Mouse (Mus musculus): ENCODE results near the gene Hhipl1. TPM values are rescaled to one million over a fixed set of nuclear protein-coding genes. Genes with fewer than 3 reads are reported as not detected.

Gene Hhipl1
- polyA plus RNA-seq, 1 experiment from 2014 or later: 3.4 TPM

- no peak for DNase-seq (ENCODE audit: extremely low spot score, low spot score)
- H3K27me3 ChIP-seq (ENCODE audit: poor library complexity, severe bottlenecking): peaks cover 47% of the 10 kb centered on the region
- 71% methylated on average over 8 of the region's 8 CpGs for WGBS
- peaks cover 15% of the 10 kb centered on the region for H3K36me3 ChIP-seq (replicated peaks)
- H3K9me3 ChIP-seq: no peaks in the 10 kb centered on the region
- H3K4me3 ChIP-seq: no peak overlapping the region
- peaks cover 78% of the 10 kb centered on the region for H3K4me1 ChIP-seq
- H3K27ac ChIP-seq: peak overlapping the region; percentile 40; the same call in 1 of the 2 replicates
Observed at GRCm38 (mm10) chr12:108309116-108309794, 3.2 kb downstream of the Hhipl1 start.

- WGBS: 88% methylated on average over 4 of the region's 4 CpGs
- Histone ChIP-seq H3K4me1 (peaks cover 72% of the 10 kb centered on the region), H3K4me3 (no peak overlapping the region), H3K27ac (peak overlapping the region; percentile 67), H3K36me3 (replicated peaks) (peaks cover 15% of the 10 kb centered on the region), H3K9me3 (no peaks in the 10 kb centered on the region), H3K27me3 (ENCODE audit: poor library complexity, severe bottlenecking) (peaks cover 39% of the 10 kb centered on the region)
- DNase-seq (ENCODE audit: extremely low spot score, low spot score): no peak
Observed at GRCm38 (mm10) chr12:108310041-108310440, 4.0 kb downstream of the Hhipl1 start.

DNA sequence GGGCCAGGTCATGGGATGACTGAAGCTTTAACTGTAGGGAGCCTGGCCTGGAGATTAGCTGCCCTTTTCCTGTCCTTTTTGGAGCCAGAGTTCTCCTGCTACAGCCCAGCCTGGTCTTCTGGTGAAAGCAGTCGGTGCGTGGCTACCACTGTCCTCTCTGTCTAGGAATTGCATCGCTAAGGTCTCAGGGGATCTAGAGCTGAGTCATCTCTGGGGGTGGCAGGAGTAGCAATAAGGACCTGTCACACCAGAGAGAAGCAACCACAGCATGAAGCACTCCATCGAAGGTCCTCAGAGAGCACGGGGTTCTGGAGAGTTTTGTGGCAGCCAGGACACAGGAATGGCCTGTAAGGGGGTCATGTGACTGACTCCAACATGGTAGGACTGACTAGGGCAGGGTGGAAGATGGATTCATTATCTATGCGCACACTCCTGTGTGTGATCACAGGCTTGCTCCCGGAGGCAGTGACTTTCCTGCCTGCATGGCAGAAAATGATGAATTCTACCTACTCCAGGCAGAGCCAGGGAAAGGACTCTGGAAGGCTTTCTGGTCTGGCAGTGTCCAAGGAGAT, 4.5 kb downstream of the Hhipl1 start:
- WGBS: 88% methylated on average over 7 of the region's 7 CpGs
- Histone ChIP-seq H3K9me3 (no peaks in the 10 kb centered on the region), H3K36me3 (replicated peaks) (peaks cover 15% of the 10 kb centered on the region), H3K27ac (peak overlapping the region; percentile 67), H3K27me3 (ENCODE audit: poor library complexity, severe bottlenecking) (peaks cover 35% of the 10 kb centered on the region), H3K4me1 (peaks cover 69% of the 10 kb centered on the region), H3K4me3 (no peak overlapping the region)
- no peak for DNase-seq (ENCODE audit: extremely low spot score, low spot score)

- peak overlapping the region; percentile 76 for H3K27ac ChIP-seq
- H3K9me3 ChIP-seq: no peaks in the 10 kb centered on the region
- no peak for DNase-seq (ENCODE audit: extremely low spot score, low spot score)
- H3K27me3 ChIP-seq (ENCODE audit: poor library complexity, severe bottlenecking): peaks cover 35% of the 10 kb centered on the region
- peaks cover 15% of the 10 kb centered on the region for H3K36me3 ChIP-seq (replicated peaks)
- H3K4me3 ChIP-seq: no peak overlapping the region
- H3K4me1 ChIP-seq: peaks cover 69% of the 10 kb centered on the region
- 94% methylated on average over 27 of the region's 27 CpGs for WGBS
Observed at GRCm38 (mm10) chr12:108311741-108312290, 5.7 kb downstream of the Hhipl1 start.

DNA sequence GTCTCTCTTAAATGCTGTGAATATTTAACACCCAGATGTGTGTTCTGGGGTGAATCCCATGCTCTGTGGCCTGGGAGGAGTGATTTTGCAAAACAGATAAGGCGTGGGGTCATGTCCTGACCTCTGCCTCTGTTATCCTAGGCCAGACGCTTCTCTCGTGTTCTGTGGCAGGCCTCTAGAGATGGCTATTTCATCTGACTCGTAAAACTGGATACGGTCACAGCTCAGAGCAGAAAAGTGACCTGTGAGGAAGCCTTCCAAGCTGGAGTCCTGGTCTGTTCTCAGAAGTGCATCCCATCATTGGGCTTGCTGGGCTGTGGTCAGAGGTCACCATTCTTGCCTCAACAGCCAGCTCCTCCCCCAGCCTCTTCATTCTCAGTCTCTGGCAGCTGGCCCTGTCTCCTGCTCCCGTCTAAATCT, 6.4 kb downstream of the Hhipl1 start:
- DNase-seq (ENCODE audit: extremely low spot score, low spot score): no peak
- WGBS: 51% methylated on average over 6 of the region's 6 CpGs
- Histone ChIP-seq H3K27ac (peak overlapping the region; percentile 76), H3K4me3 (no peak overlapping the region), H3K36me3 (replicated peaks) (peaks cover 15% of the 10 kb centered on the region), H3K4me1 (peaks cover 70% of the 10 kb centered on the region), H3K27me3 (ENCODE audit: poor library complexity, severe bottlenecking) (peaks cover 35% of the 10 kb centered on the region), H3K9me3 (no peaks in the 10 kb centered on the region)

- Histone ChIP-seq H3K4me3 (no peak overlapping the region), H3K27ac (peak overlapping the region; percentile 76), H3K36me3 (replicated peaks) (peaks cover 15% of the 10 kb centered on the region), H3K4me1 (peaks cover 70% of the 10 kb centered on the region), H3K9me3 (no peaks in the 10 kb centered on the region), H3K27me3 (ENCODE audit: poor library complexity, severe bottlenecking) (peaks cover 35% of the 10 kb centered on the region)
- DNase-seq (ENCODE audit: extremely low spot score, low spot score): no peak
- 88% methylated on average over 1 of the region's 1 CpGs for WGBS
Observed at GRCm38 (mm10) chr12:108313244-108313772, 7.2 kb downstream of the Hhipl1 start.

DNA sequence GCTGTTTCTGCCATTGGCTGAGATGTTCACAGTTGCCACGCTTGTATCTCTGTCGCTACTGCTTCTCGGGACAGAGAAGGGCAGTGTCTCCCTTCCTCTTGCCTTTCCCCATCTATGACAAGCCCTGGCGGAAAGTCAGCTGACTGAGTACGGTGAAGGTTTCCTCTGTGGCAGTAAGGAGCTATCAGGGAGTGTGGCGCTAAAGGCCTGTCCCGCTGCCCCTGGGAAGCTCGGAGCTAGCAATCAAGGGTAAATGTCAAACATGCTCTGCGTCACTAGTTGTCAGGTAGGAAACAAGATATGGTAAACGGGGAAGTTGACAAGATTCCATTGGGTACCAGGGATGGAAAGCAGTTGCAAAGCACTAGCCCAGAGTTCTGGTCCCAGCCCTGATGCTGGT, 9.7 kb downstream of the Hhipl1 start:
- Histone ChIP-seq H3K27ac (0 out of 2 replicates have a peak overlapping the region, but pooled peaks have one; percentile 94), H3K36me3 (replicated peaks) (peaks cover 15% of the 10 kb centered on the region), H3K4me3 (no peak overlapping the region), H3K27me3 (ENCODE audit: poor library complexity, severe bottlenecking) (peaks cover 53% of the 10 kb centered on the region), H3K9me3 (no peaks in the 10 kb centered on the region), H3K4me1 (peaks cover 73% of the 10 kb centered on the region)
- WGBS: 52% methylated on average over 10 of the region's 10 CpGs
- DNase-seq (ENCODE audit: extremely low spot score, low spot score): no peak

GRCm38 (mm10) chr12:108316655-108317054, 10.6 kb downstream of the Hhipl1 start:
- Histone ChIP-seq H3K36me3 (replicated peaks) (peaks cover 12% of the 10 kb centered on the region), H3K4me1 (peaks cover 79% of the 10 kb centered on the region), H3K27me3 (ENCODE audit: poor library complexity, severe bottlenecking) (peaks cover 53% of the 10 kb centered on the region), H3K27ac (peak overlapping the region; percentile 94), H3K9me3 (no peaks in the 10 kb centered on the region), H3K4me3 (no peak overlapping the region)
- WGBS: 21% methylated on average over 6 of the region's 6 CpGs
- no peak for DNase-seq (ENCODE audit: extremely low spot score, low spot score)

DNA sequence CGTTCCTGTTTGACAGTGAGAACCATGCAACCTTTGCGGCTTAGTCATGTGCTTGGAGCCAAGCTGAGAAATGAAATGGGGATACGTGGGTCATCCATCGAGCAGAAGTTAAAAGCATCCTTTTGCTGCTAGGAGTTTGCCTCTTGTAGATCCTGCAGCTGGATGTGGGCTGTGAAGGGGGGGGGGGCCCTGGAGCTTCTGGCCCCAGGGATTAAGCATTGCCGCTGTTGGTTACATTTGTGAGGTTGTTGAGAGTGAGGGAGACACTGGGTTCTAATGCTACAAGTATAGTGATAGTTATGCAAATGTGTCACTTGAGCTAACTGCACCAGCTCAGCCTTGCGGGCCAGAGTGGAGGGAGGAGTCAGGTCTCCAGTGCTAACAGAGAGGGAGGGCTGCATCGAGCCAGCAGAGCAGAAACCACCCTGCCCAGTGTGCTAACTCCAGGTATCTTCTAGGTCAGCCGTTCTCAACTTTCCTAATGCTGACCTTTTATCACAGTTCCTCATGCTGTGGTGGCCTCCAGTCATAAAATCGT, 11.2 kb downstream of the Hhipl1 start:
- H3K4me3 ChIP-seq: no peak overlapping the region; the same call in 1 of the 2 replicates
- H3K27me3 ChIP-seq (ENCODE audit: poor library complexity, severe bottlenecking): peaks cover 53% of the 10 kb centered on the region
- WGBS: 3% methylated on average over 9 of the region's 9 CpGs
- peak; percentile 57 for DNase-seq (ENCODE audit: extremely low spot score, low spot score)
- H3K9me3 ChIP-seq: no peaks in the 10 kb centered on the region
- peak overlapping the region; percentile 94 for H3K27ac ChIP-seq
- peaks cover 79% of the 10 kb centered on the region for H3K4me1 ChIP-seq
- H3K36me3 ChIP-seq (replicated peaks): peaks cover 6% of the 10 kb centered on the region

GRCm38 (mm10) chr12:108317826-108318430, 11.9 kb downstream of the Hhipl1 start:
- Histone ChIP-seq H3K27ac (peak overlapping the region; percentile 94), H3K4me1 (peaks cover 78% of the 10 kb centered on the region), H3K9me3 (no peaks in the 10 kb centered on the region), H3K27me3 (ENCODE audit: poor library complexity, severe bottlenecking) (peaks cover 53% of the 10 kb centered on the region), H3K36me3 (replicated peaks) (peaks cover under 1% of the 10 kb centered on the region; the same call in 1 of the 2 replicates), H3K4me3 (peak overlapping the region; percentile 3; the same call in 1 of the 2 replicates)
- DNase-seq (ENCODE audit: extremely low spot score, low spot score): no peak
- 11% methylated on average over 18 of the region's 18 CpGs for WGBS

DNA sequence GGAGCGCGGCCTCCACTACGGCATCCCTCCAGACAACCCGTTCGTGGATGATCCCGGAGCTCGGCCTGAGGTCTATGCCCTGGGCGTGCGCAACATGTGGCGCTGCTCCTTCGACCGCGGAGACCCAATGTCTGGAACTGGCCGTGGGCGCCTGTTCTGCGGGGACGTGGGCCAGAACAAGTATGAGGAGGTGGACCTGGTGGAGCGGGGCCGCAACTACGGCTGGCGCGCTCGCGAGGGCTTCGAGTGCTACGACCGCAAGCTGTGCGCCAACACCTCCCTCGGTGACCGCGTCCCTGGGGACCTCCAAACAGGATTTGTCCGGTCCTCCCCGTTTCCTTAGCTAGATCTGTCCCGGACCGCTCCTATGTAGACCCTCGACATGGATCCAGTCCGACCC, 12.4 kb downstream of the Hhipl1 start:
- WGBS: 9% methylated on average over 37 of the region's 37 CpGs
- Histone ChIP-seq H3K4me1 (peaks cover 79% of the 10 kb centered on the region), H3K9me3 (no peaks in the 10 kb centered on the region), H3K27ac (peak overlapping the region; percentile 94), H3K4me3 (peak overlapping the region; percentile 3; the same call in 1 of the 2 replicates), H3K27me3 (ENCODE audit: poor library complexity, severe bottlenecking) (peaks cover 53% of the 10 kb centered on the region), H3K36me3 (replicated peaks) (no peaks in the 10 kb centered on the region; the same call in 1 of the 2 replicates)
- DNase-seq (ENCODE audit: extremely low spot score, low spot score): no peak

- 5% methylated on average over 8 of the region's 8 CpGs for WGBS
- H3K4me3 ChIP-seq: peak overlapping the region; percentile 18; the same call in 1 of the 2 replicates
- peak overlapping the region; percentile 94 for H3K27ac ChIP-seq
- DNase-seq (ENCODE audit: extremely low spot score, low spot score): peak; percentile 73
- H3K4me1 ChIP-seq: peaks cover 81% of the 10 kb centered on the region
- peaks cover 53% of the 10 kb centered on the region for H3K27me3 ChIP-seq (ENCODE audit: poor library complexity, severe bottlenecking)
- H3K36me3 ChIP-seq (replicated peaks): no peaks in the 10 kb centered on the region
- H3K9me3 ChIP-seq: no peaks in the 10 kb centered on the region
Observed at GRCm38 (mm10) chr12:108320096-108320495, 14.0 kb downstream of the Hhipl1 start.

All from forebrain, embryonic 10.5 days (tissue).